Mouse (Mus musculus) lung, embryonic 15.5 days (tissue): Measurements from ENCODE around the gene Itgb8. TPM values are rescaled to one million over a fixed set of nuclear protein-coding genes. Genes with fewer than 3 reads are reported as not detected.

Experiments
- ATAC-seq: fragments of 200-750 bp; cut with Nextera tagmentation; 2 replicates; pipeline ENCODE4 v1.8.0; 2017; ENCODE audit warnings: moderate number of reproducible peaks, borderline replicate concordance; ENCODE audit not compliant: low FRiP score, low TSS enrichment; ENCODE audit errors: extremely low read depth
- H3K27ac ChIP-seq: fragments of 300-500 bp; sonication (generic); 2 replicates; pipeline ENCODE4 v1.5.1; 2015; ENCODE audit warnings: moderate library complexity, mild to moderate bottlenecking, inconsistent platforms
- H3K27me3 ChIP-seq: fragments of 300-500 bp; sonication (generic); 2 replicates; pipeline ENCODE4 v1.6.1; 2015; ENCODE audit warnings: inconsistent platforms
- H3K36me3 ChIP-seq: fragments of 300-500 bp; sonication (generic); 2 replicates; pipeline ENCODE4 v1.6.1; 2015; ENCODE audit warnings: inconsistent platforms
- H3K4me1 ChIP-seq: fragments of 300-500 bp; sonication (generic); 2 replicates; pipeline ENCODE4 v1.6.1; 2015; ENCODE audit warnings: inconsistent platforms
- H3K4me2 ChIP-seq: fragments of 300-500 bp; sonication (generic); 2 replicates; pipeline ENCODE4 v1.6.1; 2015; ENCODE audit warnings: inconsistent platforms, mild to moderate bottlenecking, moderate library complexity
- H3K4me3 ChIP-seq: fragments of 300-500 bp; sonication (generic); 2 replicates; pipeline ENCODE4 v1.5.1; 2015; ENCODE audit warnings: mild to moderate bottlenecking, inconsistent platforms
- H3K9ac ChIP-seq: fragments of 300-500 bp; sonication (generic); 2 replicates; pipeline ENCODE4 v1.6.1; 2015; ENCODE audit warnings: inconsistent platforms
- H3K9me3 ChIP-seq: fragments of 300-500 bp; sonication (generic); 2 replicates; pipeline ENCODE4 v1.6.1; 2016; ENCODE audit warnings: inconsistent platforms
- WGBS: fragments of 180-500 bp; shearing (Covaris S2); methylation state at CpG from one replicate; pipeline ENCODE4 v1.1.7; 2015; 5-methylcytosine and 5-hydroxymethylcytosine counted together
- polyA plus RNA-seq: library from polyadenylated mRNA; unstranded; fragments of >200 nt; fragmentation: Nextera tagmentation; extraction: Ambion mirVana; gene quantifications from 2 replicates; pipeline ENCODE4 v1.2.1, GENCODE M21; 2015

Gene Itgb8
- polyA plus RNA-seq, 1 experiment from 2014 or later: 3.6 TPM

DNA sequence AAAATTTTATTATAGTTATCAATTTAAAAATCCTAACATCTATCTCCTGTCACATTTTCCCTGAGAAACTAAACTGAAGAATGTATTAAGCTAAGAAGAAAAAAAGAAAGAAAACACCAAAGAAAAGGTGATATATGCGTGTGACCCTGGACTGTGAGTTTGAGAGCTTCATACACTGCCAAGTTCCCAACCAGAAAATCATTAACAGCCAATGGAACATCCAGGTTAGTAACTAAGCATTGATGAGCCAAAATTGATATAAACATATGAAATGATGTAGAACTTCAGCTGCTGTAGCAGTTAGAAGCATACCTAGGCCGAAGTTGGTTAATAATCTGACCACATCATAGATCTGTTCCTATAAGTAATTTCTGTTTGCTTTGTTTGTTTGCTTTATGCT, 6.8 kb downstream of the Itgb8 start:
- WGBS: 84% methylated on average over 2 of the region's 2 CpGs
- ATAC-seq: no peak
- no peak overlapping the region for H3K4me2 ChIP-seq
- no peak overlapping the region for H3K4me3 ChIP-seq
- 0 out of 2 replicates have a peak, but pooled peaks cover under 1% of the 10 kb centered on the region for H3K4me1 ChIP-seq
- no peaks in the 10 kb centered on the region for H3K27me3 ChIP-seq
- H3K36me3 ChIP-seq: no peaks in the 10 kb centered on the region
- no peaks in the 10 kb centered on the region for H3K9me3 ChIP-seq
- H3K9ac ChIP-seq: no peak overlapping the region
- no peak overlapping the region for H3K27ac ChIP-seq

- Histone ChIP-seq H3K9me3 (no peaks in the 10 kb centered on the region), H3K4me1 (no peaks in the 10 kb centered on the region), H3K4me3 (no peak overlapping the region), H3K27me3 (no peaks in the 10 kb centered on the region), H3K9ac (no peak overlapping the region), H3K36me3 (no peaks in the 10 kb centered on the region), H3K4me2 (no peak overlapping the region), H3K27ac (no peak overlapping the region)
- ATAC-seq: no peak
Observed at GRCm38 (mm10) chr12:119230444-119230843, 8.2 kb downstream of the Itgb8 start.

DNA sequence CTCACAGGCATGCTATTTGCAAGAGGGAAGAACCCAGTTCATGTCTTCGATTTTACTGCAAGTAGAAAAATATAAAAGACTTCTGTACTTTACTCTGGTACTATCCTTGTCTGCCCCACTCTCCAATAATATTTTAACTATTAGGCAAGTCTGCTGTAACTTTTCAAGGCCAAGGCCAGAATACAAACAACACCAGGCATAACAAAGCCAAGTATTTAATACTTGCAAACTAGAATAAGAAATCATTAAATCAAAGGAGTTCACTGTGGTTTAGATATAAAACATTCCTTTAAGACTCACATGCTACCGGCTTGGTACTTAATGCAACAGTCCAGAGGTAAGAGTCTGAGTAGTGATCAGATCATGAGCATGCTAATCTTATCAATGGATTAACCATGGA, 9.0 kb downstream of the Itgb8 start:
- Histone ChIP-seq H3K9ac (no peak overlapping the region), H3K4me1 (no peaks in the 10 kb centered on the region), H3K4me3 (no peak overlapping the region), H3K27me3 (no peaks in the 10 kb centered on the region), H3K9me3 (no peaks in the 10 kb centered on the region), H3K4me2 (no peak overlapping the region), H3K36me3 (no peaks in the 10 kb centered on the region), H3K27ac (no peak overlapping the region)
- no peak for ATAC-seq
- 83% methylated on average over 2 of the region's 2 CpGs for WGBS

DNA sequence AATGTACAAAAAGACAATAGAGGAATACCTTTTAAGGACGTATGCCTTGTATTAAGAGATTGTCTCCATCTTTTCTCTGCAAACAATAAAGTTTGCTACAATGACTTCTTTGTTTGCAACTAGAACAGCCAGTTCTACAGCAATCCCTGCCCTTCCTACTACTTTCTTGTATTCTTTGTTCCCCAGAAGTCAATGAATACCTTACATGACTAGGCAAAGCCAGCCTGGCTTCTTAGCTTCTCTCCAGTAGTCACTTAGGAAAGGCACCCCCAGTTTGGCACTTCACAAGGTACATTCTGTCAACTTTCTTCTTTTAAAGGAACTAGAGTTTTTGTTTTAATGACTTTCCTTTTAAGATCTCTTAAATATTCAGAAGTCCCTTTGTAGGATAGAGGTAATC, 10.7 kb downstream of the Itgb8 start:
- 57% methylated on average over 1 of the region's 1 CpGs for WGBS
- no peak overlapping the region for H3K4me3 ChIP-seq
- H3K27ac ChIP-seq: no peak overlapping the region
- no peak overlapping the region for H3K9ac ChIP-seq
- no peak for ATAC-seq
- H3K4me1 ChIP-seq: no peaks in the 10 kb centered on the region
- no peaks in the 10 kb centered on the region for H3K27me3 ChIP-seq
- H3K9me3 ChIP-seq: no peaks in the 10 kb centered on the region
- H3K4me2 ChIP-seq: no peak overlapping the region
- H3K36me3 ChIP-seq: no peaks in the 10 kb centered on the region

DNA sequence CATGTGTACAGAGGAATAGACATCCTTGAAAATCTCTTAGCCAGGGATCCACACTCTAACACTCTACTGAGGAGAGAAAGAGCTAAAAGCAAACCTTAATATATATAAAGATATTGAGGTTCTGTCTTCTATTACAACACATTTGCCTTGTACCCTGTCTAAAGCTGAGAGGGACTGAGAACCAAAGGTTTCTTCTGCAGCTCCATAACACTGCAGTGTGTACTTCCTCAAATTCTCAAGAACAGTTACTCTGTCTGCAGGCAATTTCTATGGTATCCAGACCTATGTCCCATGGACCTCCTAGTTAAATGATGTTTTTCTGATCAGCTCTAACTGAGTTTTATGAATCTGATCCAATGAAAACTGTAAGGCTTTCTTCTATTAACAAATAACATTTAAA, 13.9 kb downstream of the Itgb8 start:
- H3K27ac ChIP-seq: no peak overlapping the region
- no peak overlapping the region for H3K4me3 ChIP-seq
- no peak overlapping the region for H3K9ac ChIP-seq
- ATAC-seq: no peak
- no peak overlapping the region for H3K4me2 ChIP-seq
- H3K36me3 ChIP-seq: no peaks in the 10 kb centered on the region
- H3K27me3 ChIP-seq: no peaks in the 10 kb centered on the region
- H3K4me1 ChIP-seq: no peaks in the 10 kb centered on the region
- no peaks in the 10 kb centered on the region for H3K9me3 ChIP-seq

- Histone ChIP-seq H3K4me3 (no peak overlapping the region), H3K9me3 (no peaks in the 10 kb centered on the region), H3K27me3 (no peaks in the 10 kb centered on the region), H3K4me1 (no peaks in the 10 kb centered on the region), H3K27ac (no peak overlapping the region), H3K4me2 (no peak overlapping the region), H3K9ac (no peak overlapping the region), H3K36me3 (no peaks in the 10 kb centered on the region)
- no peak for ATAC-seq
- WGBS: 94% methylated on average over 1 of the region's 1 CpGs
Observed at GRCm38 (mm10) chr12:119219409-119219808, 19.2 kb downstream of the Itgb8 start.

DNA sequence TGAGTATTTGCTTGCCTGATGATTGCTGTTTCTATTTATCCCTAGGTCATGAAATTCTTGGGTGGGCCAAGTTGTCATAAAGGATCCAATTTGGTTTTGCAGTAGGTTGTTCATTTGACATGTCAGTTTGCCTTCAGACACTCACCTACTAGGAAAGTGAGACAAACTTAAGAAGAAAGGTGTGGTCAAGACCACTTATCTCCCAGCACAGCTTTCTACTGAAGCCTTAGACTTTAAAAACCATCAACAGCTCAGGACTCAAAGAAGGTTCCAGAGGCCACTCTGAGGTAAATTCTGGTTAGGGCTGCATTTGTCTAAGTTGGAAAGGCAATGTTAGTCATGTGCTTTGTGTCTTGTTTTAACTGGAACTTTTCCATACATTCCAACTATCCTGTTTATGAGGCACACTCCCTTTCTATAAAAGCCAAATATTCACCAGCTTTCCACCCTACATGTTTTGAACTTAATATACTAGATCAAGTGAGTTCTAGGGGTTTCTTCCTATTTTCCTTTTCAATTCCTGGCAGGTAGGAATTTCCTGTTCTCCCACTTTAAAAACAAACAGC, 20.8 kb downstream of the Itgb8 start:
- Histone ChIP-seq H3K4me2 (no peak overlapping the region), H3K9me3 (no peaks in the 10 kb centered on the region), H3K27ac (no peak overlapping the region), H3K4me1 (no peaks in the 10 kb centered on the region), H3K4me3 (no peak overlapping the region), H3K9ac (no peak overlapping the region), H3K36me3 (no peaks in the 10 kb centered on the region), H3K27me3 (no peaks in the 10 kb centered on the region)
- no peak for ATAC-seq

DNA sequence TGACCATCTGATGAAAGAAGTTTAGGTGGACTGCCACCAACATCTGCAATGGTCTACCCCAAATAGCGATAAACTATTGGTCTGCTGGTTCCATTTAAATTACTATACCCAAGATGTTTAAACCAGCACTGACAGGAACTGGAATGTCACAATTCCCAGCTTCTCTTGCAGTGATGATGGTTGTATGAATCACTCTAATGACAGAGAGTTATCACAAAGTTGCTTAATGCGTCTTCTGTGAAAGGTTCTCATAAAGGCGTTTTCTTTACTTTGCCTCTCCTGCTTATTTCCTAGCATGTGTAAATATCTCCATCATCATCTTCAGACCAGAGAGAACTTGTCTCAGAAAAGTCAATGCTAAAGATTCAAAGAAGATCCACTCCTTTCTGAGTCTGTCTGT, 23.4 kb downstream of the Itgb8 start:
- Histone ChIP-seq H3K27me3 (no peaks in the 10 kb centered on the region), H3K4me2 (no peak overlapping the region), H3K36me3 (no peaks in the 10 kb centered on the region), H3K9ac (no peak overlapping the region), H3K4me3 (no peak overlapping the region), H3K27ac (no peak overlapping the region), H3K4me1 (no peaks in the 10 kb centered on the region), H3K9me3 (no peaks in the 10 kb centered on the region)
- WGBS: 90% methylated on average over 3 of the region's 3 CpGs
- ATAC-seq: no peak

- no peak for ATAC-seq
- no peak overlapping the region for H3K9ac ChIP-seq
- H3K36me3 ChIP-seq: no peaks in the 10 kb centered on the region
- no peaks in the 10 kb centered on the region for H3K9me3 ChIP-seq
- no peak overlapping the region for H3K27ac ChIP-seq
- 15% methylated on average over 2 of the region's 2 CpGs for WGBS
- no peak overlapping the region for H3K4me2 ChIP-seq
- H3K4me1 ChIP-seq: peaks cover 7% of the 10 kb centered on the region
- no peak overlapping the region for H3K4me3 ChIP-seq
- no peaks in the 10 kb centered on the region for H3K27me3 ChIP-seq
Observed at GRCm38 (mm10) chr12:119211533-119211932, 27.1 kb downstream of the Itgb8 start.

DNA sequence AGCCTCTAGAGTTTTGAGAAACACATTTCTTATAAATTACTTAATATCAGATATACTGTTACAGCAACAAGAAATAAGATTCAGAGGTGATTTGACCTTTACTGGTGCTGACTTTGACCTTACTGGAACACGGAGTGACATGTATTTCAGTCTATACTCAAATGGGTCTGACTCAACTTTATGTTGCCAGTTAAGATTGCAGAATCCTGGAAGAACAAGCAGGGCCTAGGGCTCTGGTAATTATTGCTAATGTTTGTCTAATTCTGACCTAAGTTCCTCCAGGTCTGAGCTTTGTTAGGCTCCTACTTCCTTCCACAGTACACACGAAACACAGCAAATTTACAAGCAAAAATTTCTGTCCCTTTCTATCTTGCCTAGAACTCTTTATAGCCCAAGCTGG, 28.0 kb downstream of the Itgb8 start:
- H3K4me3 ChIP-seq: no peak overlapping the region
- WGBS: 81% methylated on average over 2 of the region's 2 CpGs
- no peak overlapping the region for H3K9ac ChIP-seq

GRCm38 (mm10) chr12:119210073-119210425, 28.6 kb downstream of the Itgb8 start:
- Histone ChIP-seq H3K27me3 (no peaks in the 10 kb centered on the region), H3K9me3 (no peaks in the 10 kb centered on the region), H3K27ac (no peak overlapping the region), H3K4me2 (no peak overlapping the region), H3K9ac (no peak overlapping the region), H3K4me1 (peaks cover 7% of the 10 kb centered on the region), H3K4me3 (no peak overlapping the region), H3K36me3 (no peaks in the 10 kb centered on the region)
- ATAC-seq: no peak
- WGBS: 93% methylated on average over 1 of the region's 1 CpGs

More for the DNA sequence above, 28.0 kb downstream of the Itgb8 start:
- H3K9me3 ChIP-seq: no peaks in the 10 kb centered on the region
- no peak for ATAC-seq
- H3K27me3 ChIP-seq: no peaks in the 10 kb centered on the region
- H3K4me1 ChIP-seq: peaks cover 7% of the 10 kb centered on the region
- H3K36me3 ChIP-seq: no peaks in the 10 kb centered on the region
- no peak overlapping the region for H3K4me2 ChIP-seq
- H3K27ac ChIP-seq: no peak overlapping the region

DNA sequence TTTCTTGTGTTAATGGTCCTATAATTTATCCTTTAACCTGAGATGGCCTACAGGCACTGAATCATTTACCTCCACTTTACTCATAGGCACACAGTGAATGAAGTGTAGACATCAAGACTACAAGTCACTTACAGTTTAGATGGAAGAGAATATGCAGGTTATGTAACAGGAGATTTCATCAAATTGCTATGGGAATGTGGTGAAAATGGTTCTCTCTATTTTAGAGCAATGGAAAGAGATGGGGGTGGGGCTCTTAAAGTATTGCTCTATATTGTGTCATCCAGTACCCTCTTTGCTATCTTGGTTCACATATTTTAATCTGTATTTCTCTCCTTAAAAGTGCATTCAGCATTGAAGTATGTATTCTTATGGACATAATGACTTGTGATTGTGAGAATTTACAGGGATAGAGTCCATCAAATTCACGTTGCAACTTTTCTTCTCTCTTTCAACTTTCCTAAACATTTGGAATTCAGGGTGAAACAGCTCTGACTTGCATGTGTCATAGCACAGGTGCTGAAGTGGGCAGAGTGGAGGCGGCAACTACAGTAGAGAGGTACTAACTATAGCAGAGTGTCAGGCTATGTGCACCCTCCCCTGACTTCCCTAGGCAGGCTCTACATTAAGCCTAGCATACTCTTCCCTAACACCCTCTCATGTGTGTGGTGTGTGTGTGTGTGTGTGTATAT, 29.1 kb downstream of the Itgb8 start:
- no peak for ATAC-seq
- Histone ChIP-seq H3K27ac (no peak overlapping the region), H3K36me3 (no peaks in the 10 kb centered on the region), H3K4me3 (no peak overlapping the region), H3K9ac (no peak overlapping the region), H3K4me1 (peaks cover 7% of the 10 kb centered on the region), H3K27me3 (no peaks in the 10 kb centered on the region), H3K4me2 (no peak overlapping the region), H3K9me3 (no peaks in the 10 kb centered on the region)
- 86% methylated on average over 2 of the region's 2 CpGs for WGBS

- Histone ChIP-seq H3K4me1 (peaks cover 9% of the 10 kb centered on the region), H3K9ac (no peak overlapping the region), H3K9me3 (no peaks in the 10 kb centered on the region), H3K27ac (no peak overlapping the region), H3K27me3 (no peaks in the 10 kb centered on the region), H3K4me3 (no peak overlapping the region), H3K36me3 (no peaks in the 10 kb centered on the region), H3K4me2 (no peak overlapping the region)
- WGBS: 48% methylated on average over 1 of the region's 1 CpGs
- no peak for ATAC-seq
Observed at GRCm38 (mm10) chr12:119207464-119207801, 31.2 kb downstream of the Itgb8 start.
